Mouse (Mus musculus) heart, adult 8-10 months (tissue): Measurements from ENCODE around the gene Cacng8. TPM values are rescaled to one million over a fixed set of nuclear protein-coding genes. Genes with fewer than 3 reads are reported as not detected.

ENCODE experiments used
- DNase-seq: peaks from one replicate; pipeline ENCODE4 v3.0.0; 2022; ENCODE audit warnings: low spot score
- total RNA-seq, 4 experiments: library from RNA; stranded (reverse); gene quantifications; 2 replicates each; pipeline ENCODE4 v1.2.4; 2022

Cacng8 gene
- total RNA-seq, result not detected

DNA sequence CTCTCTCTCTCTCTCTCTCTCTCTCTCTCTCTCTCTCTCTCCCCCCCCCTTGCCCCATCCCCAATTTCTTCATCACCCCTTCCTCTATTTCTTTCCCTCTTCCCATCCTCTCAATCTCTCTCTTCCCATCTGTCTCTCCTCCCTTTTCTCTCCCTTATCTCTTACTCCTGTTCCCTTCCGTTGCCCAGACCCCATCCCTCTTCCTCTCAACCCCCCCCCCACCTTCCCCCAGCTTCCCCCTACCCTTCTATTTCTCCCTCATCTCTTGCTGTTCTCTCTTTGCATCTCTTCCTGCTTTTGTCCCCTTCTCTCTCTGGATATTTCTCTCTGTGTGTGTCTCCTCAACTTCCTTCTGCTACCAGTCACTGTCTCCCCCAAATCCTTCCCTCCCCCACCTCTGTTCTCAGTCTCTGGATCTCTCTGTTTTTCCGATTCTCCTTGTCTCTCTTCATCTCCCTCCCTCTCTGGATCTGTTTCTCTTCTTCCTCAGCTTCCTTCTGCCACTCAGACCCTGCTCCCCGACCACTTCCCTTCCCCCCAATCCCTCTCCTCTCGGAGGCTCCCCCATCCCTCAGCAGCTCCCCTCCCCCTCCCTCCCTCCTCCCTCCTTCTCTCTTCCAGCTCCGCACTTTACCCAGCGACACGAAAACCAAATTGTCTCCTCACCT lies at the start of gene Cacng8:
Gene Cacng8, plus strand, starts transcription at position 271 of the 668 bp plus-strand sequence.
- DNase-seq, result no peak

GRCm38 (mm10) chr7:3343861-3344260 lies 46.6 kb upstream of the Cacng8 start:
- DNase-seq, result no peak

DNA sequence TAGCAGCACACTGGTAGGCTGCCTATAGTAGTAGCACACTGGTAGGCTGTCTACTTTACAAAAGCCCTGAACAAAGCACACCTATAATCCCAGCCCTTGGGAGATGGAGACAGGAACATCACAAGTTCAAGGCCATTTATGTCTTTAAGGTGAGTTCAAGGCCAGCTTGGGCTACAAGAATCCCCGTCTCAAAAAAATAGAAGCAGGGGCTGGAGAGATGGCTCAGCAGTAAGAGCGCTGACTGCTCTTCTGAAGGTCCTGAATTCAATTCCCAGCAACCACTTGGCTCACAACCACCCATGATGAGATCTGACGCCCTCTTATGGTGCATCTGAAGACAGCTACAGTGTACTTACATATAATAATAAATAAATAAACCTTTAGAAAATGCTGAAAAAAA lies 45.2 kb upstream of the Cacng8 start:
- no peak for DNase-seq

GRCm38 (mm10) chr7:3347366-3348287 lies 42.9 kb upstream of the Cacng8 start:
- no peak for DNase-seq

GRCm38 (mm10) chr7:3348326-3348725 lies 42.2 kb upstream of the Cacng8 start:
- DNase-seq, result no peak

- no peak for DNase-seq
Measured at GRCm38 (mm10) chr7:3349775-3350174, 40.7 kb upstream of the Cacng8 start.

DNA sequence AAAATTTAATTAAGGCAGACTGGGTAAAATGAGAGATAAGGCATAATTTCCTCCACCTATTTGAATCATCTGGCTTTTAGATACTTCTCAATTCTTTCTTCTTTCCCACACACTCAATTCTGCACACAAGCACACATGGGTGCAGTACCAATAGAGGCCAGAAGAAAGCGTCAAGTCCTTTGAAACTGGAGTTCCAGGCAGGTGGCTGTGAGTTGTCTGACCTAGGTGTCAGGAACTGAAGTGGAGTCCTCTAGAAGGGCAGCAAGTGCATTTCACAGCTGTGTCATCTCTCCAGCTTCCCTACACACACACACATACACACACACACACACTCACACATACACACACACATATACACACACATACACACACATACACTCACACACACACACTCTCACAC lies 38.9 kb upstream of the Cacng8 start:
- no peak for DNase-seq

DNA sequence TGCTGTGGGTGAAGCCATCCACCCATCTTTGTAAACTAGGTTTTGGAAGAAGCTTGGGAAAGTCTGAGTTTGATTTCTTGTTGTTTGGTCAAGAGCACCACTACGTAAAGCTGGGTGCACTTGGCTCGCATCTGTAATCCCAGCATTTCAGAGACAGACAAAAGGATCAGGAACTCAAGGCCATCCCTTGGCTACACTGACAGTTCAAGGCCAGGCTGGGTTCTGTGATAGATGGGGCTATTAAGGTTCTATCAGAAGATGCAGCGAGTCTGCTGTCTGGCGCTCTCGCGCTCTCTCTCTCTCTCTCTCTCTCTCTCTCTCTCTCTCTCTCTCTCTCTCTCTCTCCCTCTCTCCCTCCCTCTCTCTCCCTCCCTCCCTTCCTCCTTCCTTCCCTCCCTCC lies 35.6 kb upstream of the Cacng8 start:
- no peak for DNase-seq

DNA sequence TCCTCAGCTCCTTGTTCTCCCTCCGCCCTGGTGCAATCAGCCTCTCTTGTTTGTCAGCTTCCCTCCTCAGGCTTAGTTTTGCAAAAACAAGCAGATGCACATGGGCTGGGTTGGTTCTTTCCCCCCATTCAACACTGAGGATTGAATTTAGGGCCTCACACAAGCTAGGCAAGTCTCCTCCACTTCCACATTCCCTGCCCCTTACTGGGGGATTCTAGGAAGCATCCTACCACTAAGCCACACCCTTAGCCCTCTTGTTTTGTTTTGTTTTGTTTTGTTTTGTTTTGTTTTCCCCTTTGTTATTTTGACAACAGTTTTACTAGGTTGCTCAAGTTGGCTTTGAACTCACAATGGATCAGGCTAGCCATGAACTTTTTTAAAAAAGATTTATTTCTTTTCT lies 29.8 kb upstream of the Cacng8 start:
- no peak for DNase-seq

GRCm38 (mm10) chr7:3365547-3366279 lies 24.8 kb upstream of the Cacng8 start:
- DNase-seq, result no peak

GRCm38 (mm10) chr7:3366705-3367516 lies 23.6 kb upstream of the Cacng8 start:
- DNase-seq, result no peak

GRCm38 (mm10) chr7:3367569-3367968 lies 22.9 kb upstream of the Cacng8 start:
- DNase-seq, result no peak

GRCm38 (mm10) chr7:3368311-3368710 lies 22.2 kb upstream of the Cacng8 start:
- no peak for DNase-seq

GRCm38 (mm10) chr7:3369189-3369588 lies 21.3 kb upstream of the Cacng8 start:
- DNase-seq, result no peak

GRCm38 (mm10) chr7:3370407-3370806 lies 20.1 kb upstream of the Cacng8 start:
- no peak for DNase-seq

- no peak for DNase-seq
Measured at GRCm38 (mm10) chr7:3372376-3372775, 18.1 kb upstream of the Cacng8 start.

DNA sequence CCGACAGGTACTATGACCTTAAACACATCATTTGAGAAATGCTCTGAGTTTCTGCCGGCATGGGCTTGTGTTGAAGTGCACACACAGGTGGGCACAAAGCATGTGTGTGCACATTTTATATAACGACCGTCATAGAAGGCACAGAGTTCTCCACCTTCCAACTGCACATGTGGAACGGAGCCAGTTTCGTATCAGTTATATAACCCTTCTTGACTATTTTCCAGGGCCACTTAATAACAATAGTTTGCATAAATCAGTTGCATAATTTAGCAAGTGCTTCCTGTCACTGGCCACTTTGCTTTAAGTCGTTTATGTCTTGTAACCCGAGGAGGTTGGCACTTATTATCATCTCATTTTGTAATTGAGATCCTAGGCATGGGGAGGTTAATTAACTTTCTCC lies 16.7 kb upstream of the Cacng8 start:
- no peak for DNase-seq

GRCm38 (mm10) chr7:3376831-3377230 lies 13.7 kb upstream of the Cacng8 start:
- peak; percentile 71 for DNase-seq

DNA sequence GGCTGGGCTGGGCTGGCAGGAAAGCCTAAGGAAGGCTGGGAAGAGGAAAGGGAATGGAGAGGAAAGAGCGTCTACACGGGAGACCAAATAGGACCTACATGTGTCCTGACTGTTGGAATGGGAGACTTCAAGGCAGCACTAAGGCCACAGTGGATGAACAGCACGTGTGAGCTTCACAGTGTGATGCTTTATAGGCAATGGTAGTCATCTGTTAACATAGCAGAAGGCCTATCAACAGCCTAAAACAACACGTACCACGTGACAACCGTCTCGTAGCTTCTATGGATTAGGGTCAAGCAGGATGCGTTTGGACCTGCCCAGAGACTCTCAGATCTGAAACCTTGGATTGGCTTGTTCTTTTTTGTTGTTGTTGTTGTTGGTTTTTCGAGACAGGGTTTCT lies 8.4 kb upstream of the Cacng8 start:
- DNase-seq, result no peak

DNA sequence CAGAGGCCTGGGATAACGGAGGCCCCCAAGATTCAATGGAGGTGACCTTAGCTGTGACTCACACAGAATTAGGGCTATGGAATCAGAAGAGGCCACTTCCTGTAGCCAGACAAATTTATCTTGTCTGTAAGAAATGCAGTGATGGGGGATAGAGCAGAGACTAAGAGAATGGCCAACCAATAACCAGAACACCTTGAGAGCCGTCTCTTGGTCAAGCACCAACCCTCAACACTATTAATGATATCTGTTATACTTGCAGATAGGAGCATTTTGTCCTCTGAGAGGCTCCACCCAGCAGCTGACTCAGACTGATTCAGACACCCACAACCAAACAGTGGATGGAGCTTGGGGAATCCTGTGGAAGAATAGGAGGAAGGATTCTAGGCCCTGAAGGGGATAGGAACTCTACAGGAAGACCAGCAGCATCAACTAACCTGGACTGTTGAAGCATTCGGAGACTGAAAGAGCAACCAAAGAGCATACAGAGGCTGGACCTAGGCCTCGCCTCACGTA lies 5.6 kb upstream of the Cacng8 start:
- DNase-seq, result no peak

DNA sequence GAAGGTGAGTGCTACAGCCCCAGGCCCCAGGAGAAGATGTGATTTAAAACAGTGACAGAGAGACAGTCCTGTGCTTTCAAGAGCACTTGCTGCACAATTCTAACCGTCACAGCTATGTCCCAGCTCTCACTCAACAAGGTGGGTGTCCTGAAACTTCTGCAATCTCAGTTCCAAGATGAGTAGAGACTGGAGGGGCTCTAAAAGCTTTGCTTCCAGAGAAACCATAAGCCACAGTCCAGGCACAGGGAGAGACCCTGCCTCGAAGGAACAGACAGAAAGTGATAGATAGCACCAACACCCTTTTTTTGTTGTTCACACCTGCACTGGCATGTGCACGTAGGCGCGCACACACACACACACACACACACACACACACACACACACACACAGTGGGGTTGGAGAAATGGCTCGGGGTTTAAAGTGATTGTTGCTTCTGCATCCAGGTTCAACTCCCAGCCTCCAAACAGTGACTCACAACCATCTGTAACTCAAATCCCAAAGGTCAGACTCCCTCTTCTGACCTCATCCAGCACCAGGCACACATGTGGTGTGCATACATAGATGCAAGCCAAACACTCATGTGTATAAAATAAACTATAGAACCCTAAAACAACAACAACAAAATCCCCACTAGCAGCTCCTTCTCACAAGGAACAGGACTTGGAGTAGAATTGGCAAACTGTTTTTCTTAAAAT lies 4.3 kb upstream of the Cacng8 start:
- DNase-seq, result no peak
